Mouse (Mus musculus): ENCODE measurements around the gene Arnt2.

DNA sequence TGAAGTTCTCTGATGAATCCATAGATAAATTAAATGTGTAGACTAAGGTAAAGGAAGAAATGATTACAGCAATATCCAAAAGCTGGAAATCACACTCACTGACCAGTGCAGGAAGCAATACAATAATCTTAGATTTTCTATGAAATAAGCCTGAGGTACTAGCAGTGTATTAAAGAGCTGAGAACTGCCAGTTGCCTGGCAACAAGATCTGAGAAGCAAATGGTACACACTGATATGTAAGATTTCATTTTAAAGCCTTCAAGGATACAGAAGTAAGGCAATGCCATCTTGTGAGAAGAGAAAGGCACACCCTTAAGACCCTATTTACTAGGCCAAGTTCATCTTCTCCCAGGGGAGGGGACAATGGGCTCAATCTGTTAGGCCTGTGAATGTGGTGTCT lies 59.4 kb downstream of the Arnt2 start:
- TF ChIP-seq POLR2A (IDR thresholded peaks at IDR 0.05; ENCODE audit: low read depth, low read length) (no peak), CTCF (conservative IDR thresholded peaks at IDR 0.05; ENCODE audit: insufficient read depth, insufficient read length, low read depth, low read length) (no peak)
